Mouse (Mus musculus): ENCODE measurements around the gene Aire. TPM values are rescaled to one million over a fixed set of nuclear protein-coding genes. Genes with fewer than 3 reads are reported as not detected.

Aire gene
- polyA plus RNA-seq (2012; rRNA removed) = 0.74 and 1.1 TPM in 2 replicates

DNA sequence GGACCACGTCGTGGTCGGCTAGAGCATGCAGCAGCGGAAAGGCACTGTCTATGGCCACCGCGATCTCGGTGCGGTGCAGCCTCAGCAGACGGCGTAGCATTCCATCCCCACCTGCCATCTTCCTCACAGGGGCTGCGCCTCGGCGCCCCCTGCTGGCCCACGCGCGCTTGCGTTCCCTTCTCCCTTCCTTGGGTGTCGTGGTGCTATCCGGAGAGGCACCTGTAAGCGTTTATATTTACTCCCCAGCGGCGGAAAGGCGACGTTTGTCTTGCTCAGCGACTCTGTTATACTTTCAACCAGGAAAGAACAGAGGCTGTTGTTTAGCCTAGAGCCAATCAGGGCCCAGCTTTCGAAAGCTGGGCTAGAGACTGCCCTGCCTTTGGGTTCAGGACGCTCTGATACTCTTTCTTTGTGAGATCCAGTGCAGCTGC is at the start of gene Aire:
Gene Aire, minus strand, starts transcription at position 205 of the 431 bp plus-strand sequence.

DNA sequence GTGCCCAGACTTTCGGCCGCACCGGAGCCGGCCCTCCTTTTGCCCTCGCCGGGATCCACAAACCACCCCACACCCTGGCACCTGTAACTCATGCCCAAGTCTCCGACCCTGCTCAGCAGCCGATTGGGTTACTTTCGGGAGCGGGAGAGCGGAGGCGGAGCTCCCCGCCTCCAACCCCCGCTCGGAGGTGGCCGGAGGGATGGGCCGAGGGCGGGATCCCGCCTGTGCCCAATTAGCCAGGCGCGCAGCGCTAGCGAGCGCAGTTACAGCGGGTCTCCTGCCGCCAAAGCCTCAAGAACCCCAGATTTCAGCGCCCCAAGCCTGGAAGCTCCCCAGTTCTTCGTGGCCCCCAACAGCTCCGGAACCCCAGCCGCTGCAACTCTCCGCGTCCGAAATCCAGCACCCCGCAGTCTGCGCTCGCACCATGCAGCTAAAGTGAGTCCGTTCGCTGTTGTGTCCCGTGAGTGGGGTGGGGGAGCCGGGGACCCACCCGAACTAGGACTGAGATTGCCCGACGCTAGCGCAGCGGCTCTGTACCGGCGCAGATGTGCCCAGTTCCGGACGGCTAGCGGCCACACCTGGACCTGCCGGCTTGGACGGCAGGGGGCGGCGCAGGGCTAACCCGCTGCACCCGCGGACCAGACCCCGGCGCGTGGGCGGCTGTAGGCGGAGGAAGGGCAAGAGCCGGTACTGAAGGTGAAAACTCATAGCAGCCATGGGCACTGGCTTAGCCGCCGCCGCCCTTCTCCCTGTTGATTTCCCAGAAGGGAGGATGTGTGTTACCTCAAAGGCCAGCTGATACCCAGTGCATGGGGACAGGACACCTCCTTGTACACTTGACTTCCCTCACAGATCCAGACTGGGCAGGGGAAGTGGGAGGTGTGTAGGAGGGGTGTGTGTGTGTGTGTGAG is 25.9 kb upstream of the Aire start, which contains the start of gene Icosl:
Gene Icosl, plus strand, starts transcription at position 202 of the 911 bp plus-strand sequence.

DNA sequence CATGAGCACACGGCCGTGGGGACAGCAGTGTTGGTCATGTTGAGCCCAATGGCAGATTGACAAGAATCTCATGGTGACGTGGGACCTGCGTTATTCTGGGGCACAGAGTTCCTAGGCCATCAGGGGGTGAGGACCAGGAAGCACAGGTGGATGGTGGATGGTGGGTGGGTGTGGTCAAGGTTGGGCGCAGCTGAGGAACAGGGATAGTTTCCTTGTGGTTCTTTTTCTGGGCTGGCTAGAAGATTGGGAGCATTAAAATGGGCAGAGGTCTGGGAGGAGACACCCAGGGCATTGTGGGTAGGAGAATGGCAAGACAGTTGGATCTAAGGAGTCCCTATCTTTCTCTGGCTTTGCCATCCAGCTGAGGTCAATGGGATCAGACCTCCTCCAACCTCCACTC is 1.8 kb downstream of the Aire start, which contains the start of gene Dnmt3l:
Gene Dnmt3l, plus strand, starts transcription at position 301 of the 400 bp plus-strand sequence.

DNA sequence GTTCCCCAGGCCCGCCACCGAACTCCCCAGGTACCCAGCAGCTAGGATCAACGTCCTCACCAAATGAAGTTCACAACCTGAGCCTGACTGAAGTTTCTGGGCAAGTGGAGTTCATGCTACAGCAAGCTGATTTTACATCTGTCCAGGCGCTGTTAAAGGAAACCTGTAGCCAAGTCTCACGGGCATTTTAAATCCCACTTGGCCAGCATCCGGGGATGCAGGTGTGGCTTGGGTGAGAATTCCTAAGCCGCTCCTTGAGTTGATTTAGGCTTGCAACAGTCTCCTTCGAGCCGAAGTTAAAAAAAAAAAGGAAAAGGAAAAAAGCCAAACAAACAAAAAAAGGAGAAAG is 33.5 kb downstream of the Aire start, which contains the start of gene Pfkl:
Gene Pfkl, minus strand, starts transcription at position 139 of the 349 bp plus-strand sequence.

Other genes starting within 250 kb of the Aire start
- gene Gm9639, start 248.5 kb downstream of the Aire start, polyA plus RNA-seq (2012; rRNA removed) = not detected in 2 replicates
- gene Gm19668, start 244.5 kb downstream of the Aire start, polyA plus RNA-seq (2012; rRNA removed) = not detected in 2 replicates
- gene Gm9507, start 231.8 kb downstream of the Aire start, polyA plus RNA-seq (2012; rRNA removed) = not detected in 2 replicates
- gene Gm2696, start 228.9 kb downstream of the Aire start, polyA plus RNA-seq (2012; rRNA removed) = not detected in 2 replicates
- not detected in 2 replicates for gene Krtap10-4, start 216.5 kb downstream of the Aire start, polyA plus RNA-seq (2012; rRNA removed)
- gene Krtap10-10, start 207.7 kb downstream of the Aire start, polyA plus RNA-seq (2012; rRNA removed) = not detected in 2 replicates
- not detected in 2 replicates for gene Gm36176, start 196.8 kb downstream of the Aire start, polyA plus RNA-seq (2012; rRNA removed)
- gene Gm10318, start 190.8 kb downstream of the Aire start, polyA plus RNA-seq (2012; rRNA removed) = not detected in 2 replicates
- not detected in 2 replicates for gene Gm3285, start 181.6 kb downstream of the Aire start, polyA plus RNA-seq (2012; rRNA removed)
- 7.3 and 8.4 TPM in 2 replicates for gene Lrrc3, start 141.1 kb downstream of the Aire start, polyA plus RNA-seq (2012; rRNA removed)
- gene Trpm2, start 73.0 kb downstream of the Aire start, polyA plus RNA-seq (2012; rRNA removed) = 1.2 and 1.9 TPM in 2 replicates
- gene 1810043G02Rik, start 65.1 kb downstream of the Aire start, polyA plus RNA-seq (2012; rRNA removed) = 44.0 and 48.6 TPM in 2 replicates
- gene Pfkl, start 33.5 kb downstream of the Aire start, polyA plus RNA-seq (2012; rRNA removed) = 165 and 180 TPM in 2 replicates
- gene Dnmt3l, start 1.7 kb downstream of the Aire start, polyA plus RNA-seq (2012; rRNA removed) = 0.94 and 1.2 TPM in 2 replicates
- 15.3 and 15.4 TPM in 2 replicates for gene Icosl, start 25.7 kb upstream of the Aire start, polyA plus RNA-seq (2012; rRNA removed)
- gene D10Jhu81e, start 126.2 kb upstream of the Aire start, polyA plus RNA-seq (2012; rRNA removed) = 143 and 174 TPM in 2 replicates
- gene Pwp2, start 141.5 kb upstream of the Aire start, polyA plus RNA-seq (2012; rRNA removed) = 5.8 and 6.0 TPM in 2 replicates
- gene Trappc10, start 201.0 kb upstream of the Aire start, polyA plus RNA-seq (2012; rRNA removed) = 81.8 and 84.2 TPM in 2 replicates

All from colon, adult 2 months (tissue).